Mouse (Mus musculus) brain, embryonic 14.5 days (tissue): Measurements from ENCODE around the gene Zfp61.

ENCODE experiments used
- CTCF ChIP-seq: fragments of 200-500 bp; IDR thresholded peaks from 2 replicates; pipeline ENCODE4 v1.5.1; 2012; ENCODE audit warnings: inconsistent platforms, mild to moderate bottlenecking, moderate library complexity, borderline replicate concordance; ENCODE audit not compliant: insufficient read depth, insufficient read length; ENCODE audit errors: extremely low read depth
- POLR2A ChIP-seq: fragments of 200-500 bp; IDR thresholded peaks from 2 replicates; pipeline ENCODE4 v1.6.1; 2012; ENCODE audit warnings: mild to moderate bottlenecking, inconsistent platforms, borderline replicate concordance; ENCODE audit not compliant: poor library complexity, insufficient read depth, insufficient read length, severe bottlenecking; ENCODE audit errors: extremely low read depth

DNA sequence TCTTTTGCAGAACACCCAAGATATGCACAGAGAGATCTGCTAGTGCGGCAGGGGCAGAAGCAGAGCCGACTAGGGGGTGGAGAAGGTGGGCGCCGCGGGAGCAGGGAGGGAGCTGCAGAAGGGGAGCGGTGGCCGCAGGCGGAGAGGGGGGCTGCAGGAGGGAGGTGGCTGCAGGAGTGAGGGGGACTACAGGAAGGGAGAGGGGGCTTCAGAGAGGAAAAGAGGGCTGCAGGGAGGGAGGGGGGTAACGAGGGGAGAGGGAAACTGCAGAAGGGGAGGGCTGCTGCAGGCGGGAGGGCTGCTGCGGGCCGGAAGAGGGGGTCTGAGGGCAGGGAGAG is 2.4 kb downstream of the Zfp61 start:
- TF ChIP-seq CTCF (no peak), POLR2A (no peak)
